Mouse (Mus musculus) CH12.LX (cell line): Measurements from ENCODE around the gene E130309D02Rik. TPM values are rescaled to one million over a fixed set of nuclear protein-coding genes. Genes with fewer than 3 reads are reported as not detected.

Source experiments
- DNase-seq: peaks from one replicate; pipeline ENCODE4 v3.0.0-alpha.2; 2013; ENCODE audit errors: extremely low read depth
- H3K27ac ChIP-seq: 2 replicates; pipeline ENCODE4 v1.5.1; 2012; ENCODE audit warnings: low read depth, mild to moderate bottlenecking, control low read depth, moderate library complexity; ENCODE audit not compliant: insufficient read depth
- H3K27me3 ChIP-seq: replicated peaks from 2 replicates; pipeline ENCODE3; 2012; ENCODE audit warnings: inconsistent platforms
- H3K36me3 ChIP-seq, 2 experiments: replicated peaks in 1 of 2; 2 replicates each; pipeline versions ENCODE3 to v1.6.1; 2012; ENCODE audit warnings: inconsistent platforms in 1 of 2, low read length in 1 of 2, mild to moderate bottlenecking in 1 of 2, mixed read lengths in 1 of 2, moderate library complexity in 1 of 2; ENCODE audit not compliant: control insufficient read depth in 1 of 2, insufficient read depth in 1 of 2
- H3K4me1 ChIP-seq, 2 experiments: 2 replicates each; pipeline ENCODE4 v1.6.1; 2012; ENCODE audit warnings: inconsistent platforms in 1 of 2, moderate library complexity in 1 of 2; ENCODE audit not compliant: insufficient read depth in 2 of 2, control insufficient read depth in 1 of 2
- H3K4me2 ChIP-seq: 2 replicates; pipeline ENCODE4 v1.6.1; 2012; ENCODE audit warnings: low read depth, mild to moderate bottlenecking, control low read depth; ENCODE audit not compliant: poor library complexity, insufficient read depth, severe bottlenecking
- H3K4me3 ChIP-seq, 3 experiments: fragments of 150-350 bp in 1 of 3; sonication (generic) in 1 of 3; replicated peaks in 1 of 3; 2 replicates each; pipeline versions ENCODE3 to v1.5.1; 2011 to 2012; ENCODE audit warnings: low read depth in 2 of 3, low read length in 2 of 3, mild to moderate bottlenecking in 2 of 3, moderate library complexity in 2 of 3, control low read depth in 1 of 3, improper control_type of control experiment in 1 of 3, inconsistent platforms in 1 of 3, mixed read lengths in 1 of 3; ENCODE audit not compliant: poor library complexity in 1 of 3
- H3K79me2 ChIP-seq: replicated peaks from 2 replicates; pipeline ENCODE4 v1.6.1; 2012; ENCODE audit warnings: mild to moderate bottlenecking, moderate library complexity; ENCODE audit not compliant: control insufficient read depth, poor library complexity, insufficient read depth, severe bottlenecking; ENCODE audit errors: extremely low read depth
- H3K9ac ChIP-seq: 2 replicates; pipeline ENCODE4 v1.6.1; 2012; ENCODE audit warnings: low read depth, mild to moderate bottlenecking, control low read depth, moderate library complexity; ENCODE audit not compliant: insufficient read depth
- H3K9me3 ChIP-seq: replicated peaks from 2 replicates; pipeline ENCODE3; 2012; ENCODE audit warnings: low read length, inconsistent platforms, mixed read lengths
- BHLHE40 ChIP-seq: IDR thresholded peaks from 2 replicates; pipeline ENCODE4 v1.6.1; 2011; ENCODE audit warnings: mild to moderate bottlenecking, low read depth, low read length, improper control_type of control experiment
- CHD2 ChIP-seq: IDR thresholded peaks from 2 replicates; pipeline ENCODE4 v1.6.1; 2011; ENCODE audit warnings: low read length, improper control_type of control experiment
- ELF1 ChIP-seq: IDR thresholded peaks from 2 replicates; pipeline ENCODE4 v1.6.1; 2014; ENCODE audit warnings: low read depth, mild to moderate bottlenecking, inconsistent platforms, low read length, improper control_type of control experiment
- GABPA ChIP-seq: IDR thresholded peaks from 2 replicates; pipeline ENCODE4 v1.6.1; 2012; ENCODE audit warnings: low read depth, low read length, improper control_type of control experiment, inconsistent platforms; ENCODE audit not compliant: insufficient replicate concordance
- IRF4 ChIP-seq: IDR thresholded peaks from 2 replicates; pipeline ENCODE4 v1.6.1; 2014; ENCODE audit warnings: low read depth, mild to moderate bottlenecking, inconsistent platforms, low read length, improper control_type of control experiment
- JUN ChIP-seq: IDR thresholded peaks from 2 replicates; pipeline ENCODE4 v1.6.1; 2011; ENCODE audit warnings: low read depth, mild to moderate bottlenecking, low read length, improper control_type of control experiment, moderate library complexity; ENCODE audit not compliant: insufficient read depth
- JUND ChIP-seq: conservative IDR thresholded peaks from 2 replicates; pipeline ENCODE4 v1.6.1; 2011; ENCODE audit warnings: low read depth, low read length, improper control_type of control experiment
- KAT2A ChIP-seq: IDR thresholded peaks from 2 replicates; pipeline ENCODE4 v1.6.1; 2012; ENCODE audit warnings: low read length, improper control_type of control experiment, inconsistent platforms; ENCODE audit not compliant: insufficient replicate concordance
- MAZ ChIP-seq: IDR thresholded peaks from 2 replicates; pipeline ENCODE4 v1.6.1; 2012; ENCODE audit warnings: low read depth, mild to moderate bottlenecking, inconsistent platforms, low read length, improper control_type of control experiment, moderate library complexity
- MXI1 ChIP-seq: IDR thresholded peaks from 2 replicates; pipeline ENCODE4 v1.6.1; 2011; ENCODE audit warnings: mild to moderate bottlenecking, low read depth, low read length, improper control_type of control experiment
- MYC ChIP-seq: IDR thresholded peaks from 2 replicates; pipeline ENCODE4 v1.6.1; 2011; ENCODE audit warnings: low read depth, mild to moderate bottlenecking, improper control_type of control experiment, low read length
- PAX5 ChIP-seq: IDR thresholded peaks from 2 replicates; pipeline ENCODE4 v1.6.1; 2012; ENCODE audit warnings: low read length, inconsistent platforms, mixed read lengths
- POLR2A ChIP-seq: IDR thresholded peaks from 2 replicates; pipeline ENCODE4 v1.6.1; 2011; ENCODE audit warnings: low read depth, mild to moderate bottlenecking, improper control_type of control experiment, low read length
- POLR2AphosphoS2 ChIP-seq: IDR thresholded peaks from 2 replicates; pipeline ENCODE4 v1.6.1; 2011; ENCODE audit warnings: low read depth, low read length, improper control_type of control experiment
- SIN3A ChIP-seq: IDR thresholded peaks from 2 replicates; pipeline ENCODE4 v1.6.1; 2012; ENCODE audit warnings: low read length, improper control_type of control experiment, inconsistent platforms
- SMC3 ChIP-seq: IDR thresholded peaks from 2 replicates; pipeline ENCODE4 v1.6.1; 2011; ENCODE audit warnings: low read depth, low read length, improper control_type of control experiment
- TCF12 ChIP-seq: IDR thresholded peaks from 2 replicates; pipeline ENCODE4 v1.6.1; 2014; ENCODE audit warnings: low read depth, mild to moderate bottlenecking, inconsistent platforms, low read length, improper control_type of control experiment
- UBTF ChIP-seq: IDR thresholded peaks from 2 replicates; pipeline ENCODE4 v1.6.1; 2012; ENCODE audit warnings: low read depth, mild to moderate bottlenecking, inconsistent platforms, low read length, improper control_type of control experiment, moderate library complexity
- USF1 ChIP-seq: IDR thresholded peaks from 2 replicates; pipeline ENCODE4 v1.6.1; 2014; ENCODE audit warnings: low read depth, mild to moderate bottlenecking, inconsistent platforms, low read length, improper control_type of control experiment
- USF2 ChIP-seq: conservative IDR thresholded peaks from 2 replicates; pipeline ENCODE4 v1.6.1; 2011; ENCODE audit warnings: low read depth, low read length, improper control_type of control experiment
- ZC3H11A ChIP-seq: IDR thresholded peaks from 2 replicates; pipeline ENCODE4 v1.6.1; 2012; ENCODE audit warnings: low read depth, mild to moderate bottlenecking, inconsistent platforms, low read length, improper control_type of control experiment
- ZMIZ1 ChIP-seq: IDR thresholded peaks from 2 replicates; pipeline ENCODE4 v1.6.1; 2012; ENCODE audit warnings: low read depth, mild to moderate bottlenecking, inconsistent platforms, low read length, improper control_type of control experiment
- dilution Hi-C: fragments of 300-500 bp; cut with MboI; formaldehyde crosslinking; loops from 2 replicates; pipeline ENCODE4 v1.14.3; 2020; ENCODE audit warnings: low sequenced_read_pairs; ENCODE audit not compliant: extremely low pct_unique_long_range_greater_than_20kb, extremely low pct_ligation_motif_present
- in situ Hi-C: fragments of 300-500 bp; cut with MboI; formaldehyde crosslinking; loops from 3 replicates; pipeline ENCODE4 v1.14.3; 2019; ENCODE audit warnings: low sequenced_read_pairs, low pct_ligation_motif_present, low pct_unique_long_range_greater_than_20kb, mixed read lengths
- polyA plus RNA-seq: library from polyadenylated mRNA; unstranded; fragments of >175 nt; gene quantifications from 2 replicates; pipeline ENCODE4 v1.2.1, GENCODE M21; 2012; ENCODE audit warnings: low read depth; ENCODE audit not compliant: insufficient read length
- total RNA-seq, 2 experiments: library from RNA; depleted of rRNA; stranded (reverse); fragments of 300-350 nt in 1 of 2; fragments of >200 nt in 1 of 2; gene quantifications; 2 replicates each; pipeline ENCODE4 v1.2.3; 2012 to 2014

E130309D02Rik gene
- total and polyA plus RNA-seq, 3 experiments, result 23.7 to 63.7 (median 32.7) TPM

DNA sequence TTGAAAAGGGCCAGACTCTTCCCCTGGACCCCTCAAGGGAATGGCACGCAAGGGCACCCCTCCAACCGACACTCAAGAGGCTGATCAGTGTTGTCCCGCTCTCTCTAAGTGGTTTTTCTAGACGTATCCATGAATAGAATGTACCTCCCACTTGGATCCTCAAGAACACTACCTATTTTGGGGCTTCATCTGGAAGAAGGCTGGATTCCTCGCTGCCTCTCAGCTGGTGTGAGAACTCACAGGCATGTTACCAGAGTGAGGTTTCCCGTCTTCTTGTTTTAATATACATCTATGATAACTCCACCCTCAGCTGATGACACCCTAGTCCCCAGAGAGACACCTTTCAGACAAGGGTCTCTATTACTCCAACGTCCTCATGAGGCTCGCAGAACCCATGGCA, 53.5 kb downstream of the E130309D02Rik start:
- no peaks in the 10 kb centered on the region for H3K4me1 ChIP-seq
- no peaks in the 10 kb centered on the region for H3K79me2 ChIP-seq
- dilution Hi-C loops, result no loop called here
- no peak overlapping the region for H3K27ac ChIP-seq
- no peak overlapping the region for H3K9ac ChIP-seq
- TF ChIP-seq TCF12 (no peak), MXI1 (no peak), JUND (no peak), POLR2AphosphoS2 (no peak), USF1 (no peak), SIN3A (no peak), BHLHE40 (no peak), ELF1 (no peak), SMC3 (no peak), UBTF (no peak), MYC (no peak), KAT2A (no peak), JUN (no peak), PAX5 (no peak), ZC3H11A (no peak), USF2 (no peak), GABPA (no peak), IRF4 (no peak), CHD2 (no peak), ZMIZ1 (no peak)
- H3K36me3 ChIP-seq, result peaks cover 8 to 65% of the 10 kb centered on the region in 2 experiments
- H3K27me3 ChIP-seq, result no peaks in the 10 kb centered on the region
- no peaks in the 10 kb centered on the region for H3K9me3 ChIP-seq
- in situ Hi-C loops, result no loop called here
- no peak overlapping the region for H3K4me2 ChIP-seq
- no peak overlapping the region for H3K4me3 ChIP-seq
- DNase-seq, result no peak

GRCm38 (mm10) chr5:143255802-143256201, 59.4 kb downstream of the E130309D02Rik start:
- in situ Hi-C loops, result no loop called here
- dilution Hi-C loops, result no loop called here
- H3K27me3 ChIP-seq, result no peaks in the 10 kb centered on the region
- no peak overlapping the region for H3K9ac ChIP-seq
- no peak overlapping the region for H3K27ac ChIP-seq
- H3K36me3 ChIP-seq, result peaks cover 29 to 84% of the 10 kb centered on the region in 2 experiments
- peaks cover 35% of the 10 kb centered on the region for H3K9me3 ChIP-seq
- no peak overlapping the region for H3K4me2 ChIP-seq
- H3K4me3 ChIP-seq, result no peak overlapping the region
- H3K4me1 ChIP-seq, result no peaks in the 10 kb centered on the region
- DNase-seq, result no peak
- no peak for TF ChIP-seq ELF1
- TF ChIP-seq POLR2AphosphoS2, result no peak
- no peak for TF ChIP-seq TCF12
- no peak for TF ChIP-seq USF2
- no peak for TF ChIP-seq GABPA
- TF ChIP-seq POLR2A, result no peak
- TF ChIP-seq MAZ, result no peak
- no peak for TF ChIP-seq JUND
- H3K79me2 ChIP-seq, result no peaks in the 10 kb centered on the region
